Mouse (Mus musculus): ENCODE measurements around the gene Amt.
"Not testable (repeated sequence)": the region's sequence is repeated elsewhere in the genome, so short reads cannot be mapped to it uniquely, and the experiment has no call there.

- not testable (repeated sequence) for TF ChIP-seq CTCF (IDR thresholded peaks at IDR 0.05; ENCODE audit: insufficient read depth, low read length); POLR2A (IDR thresholded peaks at IDR 0.05; ENCODE audit: borderline replicate concordance, extremely low read depth, low read depth, low read length)
These were observed 28.0 kb upstream of the Amt start for GRCm38 (mm10) chr9:108268701-108269100.

Measured in lung, adult 2 months (tissue).